Mouse (Mus musculus) layer of hippocampus, adult 2 months (tissue): ENCODE measurements around the gene Vps11. TPM values are rescaled to one million over a fixed set of nuclear protein-coding genes. Genes with fewer than 3 reads are reported as not detected.
"Not testable (repeated sequence)": the region's sequence is repeated elsewhere in the genome, so short reads cannot be mapped to it uniquely, and the experiment has no call there.

Experiments
- DNase-seq, 2 experiments: peaks; one replicate each; pipeline ENCODE4 v3.0.0; 2022; ENCODE audit warnings: low spot score in 2 of 2
- H3K27ac ChIP-seq: fragments of 200-600 bp; 2 replicates; pipeline ENCODE4 v1.8.1; 2022
- H3K4me3 ChIP-seq: fragments of 200-600 bp; 2 replicates; pipeline ENCODE4 v1.8.1; 2022; ENCODE audit warnings: mild to moderate bottlenecking
- CTCF ChIP-seq: fragments of 200-600 bp; conservative IDR thresholded peaks from 2 replicates; pipeline ENCODE4 v1.8.1; 2022; ENCODE audit warnings: antibody characterized with exemption, mild to moderate bottlenecking, moderate library complexity
- total RNA-seq, 2 experiments: library from RNA; stranded (reverse); gene quantifications; 2 replicates each; pipeline ENCODE4 v1.2.3; 2021

Gene Vps11
- total RNA-seq, 2 experiments from 2014 or later, result 54.7 to 55.7 TPM

DNA sequence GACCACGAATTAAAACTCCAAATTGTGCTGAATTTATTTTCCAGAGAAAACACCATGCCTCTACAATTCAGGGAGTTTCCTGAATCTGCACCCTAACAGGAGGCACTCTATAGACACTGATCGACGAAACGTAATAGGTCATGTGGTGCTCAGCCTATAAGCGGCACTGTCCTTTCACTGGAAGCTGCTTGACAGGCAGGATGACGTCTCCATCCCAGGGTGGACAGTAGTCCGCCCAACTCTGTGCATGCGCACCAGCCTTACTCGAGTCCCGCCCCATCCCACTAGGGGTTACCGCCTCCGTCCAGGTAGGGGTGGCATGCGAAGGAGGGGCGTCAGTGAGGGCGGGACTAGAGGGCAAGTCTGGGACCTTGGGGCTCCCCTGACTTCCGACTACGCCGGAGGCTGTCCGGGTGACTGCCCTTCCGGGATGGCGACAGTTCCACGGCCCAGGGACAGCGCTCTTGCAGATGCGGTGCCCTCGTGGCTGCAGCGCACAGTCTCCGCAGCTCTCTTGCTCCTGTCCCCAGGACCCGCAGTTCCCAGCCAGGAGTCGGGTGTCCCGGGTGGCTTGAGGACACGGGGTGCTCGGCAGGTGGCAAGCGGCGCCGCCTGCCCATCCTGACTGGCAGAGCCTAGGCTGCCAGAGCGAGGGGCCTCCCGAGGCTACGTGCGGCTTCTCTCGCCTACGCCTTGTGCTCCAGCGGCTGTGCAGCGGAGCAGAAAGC is 35.4 kb upstream of the Vps11 start, which contains the start of gene Slc37a4:
Slc37a4 (plus strand) TSS at position 169 of the 728 bp plus-strand sequence.
- TF ChIP-seq CTCF, result peak; percentile 35

DNA sequence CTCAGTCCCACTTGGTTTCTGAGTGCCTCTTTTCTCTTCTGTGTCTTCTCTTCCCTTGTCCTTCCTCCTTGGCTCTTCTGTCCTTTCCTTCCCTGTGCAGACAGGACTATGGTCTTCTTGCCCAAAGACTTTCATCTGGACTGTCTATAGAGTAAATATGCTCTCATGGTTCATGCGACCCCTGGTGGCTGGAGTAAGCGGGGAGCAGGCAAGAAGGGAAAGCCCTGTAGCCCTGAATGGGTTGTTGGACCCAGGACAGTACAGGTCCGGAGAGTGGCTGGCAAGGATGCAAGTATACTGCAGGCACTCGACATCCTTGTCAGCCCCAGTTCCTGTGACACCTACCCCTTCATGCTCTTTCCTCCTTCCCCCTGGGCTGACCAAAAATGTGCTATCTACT is 30.0 kb upstream of the Vps11 start:
- no peak overlapping the region for H3K27ac ChIP-seq
- DNase-seq, result peak in 1 of 2 experiments; percentile 76
- peak; percentile 90 for TF ChIP-seq CTCF
- H3K4me3 ChIP-seq, result no peak overlapping the region

More for the DNA sequence above, 35.4 kb upstream of the Vps11 start, which contains the start of gene Slc37a4:
- DNase-seq, result peak; percentile 82 to 93
- Histone ChIP-seq H3K27ac (peak within 1 kb of the TSS; percentile 95), H3K4me3 (peak within 1 kb of the TSS; percentile 69)

DNA sequence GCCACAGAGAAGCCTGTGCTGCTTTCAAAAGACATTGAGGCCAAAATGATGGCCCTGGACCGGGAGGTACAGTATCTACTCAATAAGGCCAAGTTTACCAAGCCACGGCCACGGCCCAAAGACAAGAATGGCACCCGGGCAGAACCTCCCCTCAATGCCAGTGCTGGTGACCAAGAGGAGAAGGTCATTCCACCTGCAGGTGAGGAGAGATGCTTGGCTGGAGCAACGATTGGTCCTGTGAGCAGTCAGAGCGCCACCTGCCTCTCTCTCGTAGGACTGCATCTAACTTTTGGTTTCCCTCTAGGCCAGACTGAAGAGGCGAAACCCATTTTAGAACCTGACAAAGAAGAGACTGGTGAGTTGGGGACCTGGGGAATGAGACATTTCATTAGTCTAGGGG is 27.8 kb upstream of the Vps11 start:
- DNase-seq, result peak in 1 of 2 experiments; percentile 44
- no peak overlapping the region for H3K27ac ChIP-seq

DNA sequence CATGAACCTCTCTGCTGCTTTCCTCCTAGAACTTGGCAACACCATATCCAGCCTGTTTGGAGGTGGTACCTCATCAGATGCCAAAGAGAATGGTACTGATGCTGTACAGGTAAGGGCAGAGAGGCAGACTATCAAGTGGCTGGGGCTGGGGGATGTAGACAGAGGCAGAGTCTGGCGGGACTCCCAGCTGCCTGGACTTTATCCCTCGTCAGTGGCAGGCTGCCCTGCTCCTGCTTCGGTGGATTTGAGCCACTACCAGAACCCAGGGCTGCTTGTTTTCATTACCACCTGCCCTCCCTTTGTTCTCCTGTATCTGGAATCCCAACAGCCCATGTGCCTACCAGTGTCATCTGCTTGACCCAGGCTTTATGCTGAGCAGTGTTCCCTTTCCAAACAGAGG is 25.8 kb upstream of the Vps11 start:
- no peak overlapping the region for H3K27ac ChIP-seq
- no peak overlapping the region for H3K4me3 ChIP-seq
- no peak for TF ChIP-seq CTCF

More for the DNA sequence above, 27.8 kb upstream of the Vps11 start:
- peak; percentile 87 for TF ChIP-seq CTCF
- no peak overlapping the region for H3K4me3 ChIP-seq

DNA sequence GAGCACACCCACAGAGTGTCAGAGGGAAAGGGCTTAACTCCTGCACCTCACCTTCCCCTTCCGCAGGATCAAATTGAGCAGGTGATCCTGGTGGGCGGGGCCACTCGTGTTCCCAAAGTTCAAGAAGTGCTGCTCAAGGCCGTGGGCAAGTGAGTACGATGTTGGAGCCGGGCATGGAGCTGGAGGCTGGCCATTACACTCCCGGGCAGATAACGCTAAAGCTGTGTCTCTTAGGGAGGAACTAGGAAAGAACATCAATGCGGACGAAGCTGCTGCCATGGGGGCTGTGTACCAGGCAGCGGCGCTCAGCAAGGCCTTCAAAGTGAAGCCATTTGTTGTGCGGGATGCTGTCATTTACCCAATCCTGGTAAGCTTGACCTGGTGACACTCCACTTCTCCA is 23.1 kb upstream of the Vps11 start:
- TF ChIP-seq CTCF, result no peak
- DNase-seq, result no peak
- Histone ChIP-seq H3K4me3 (no peak overlapping the region), H3K27ac (no peak overlapping the region)

More for the DNA sequence above, 25.8 kb upstream of the Vps11 start:
- no peak for DNase-seq

DNA sequence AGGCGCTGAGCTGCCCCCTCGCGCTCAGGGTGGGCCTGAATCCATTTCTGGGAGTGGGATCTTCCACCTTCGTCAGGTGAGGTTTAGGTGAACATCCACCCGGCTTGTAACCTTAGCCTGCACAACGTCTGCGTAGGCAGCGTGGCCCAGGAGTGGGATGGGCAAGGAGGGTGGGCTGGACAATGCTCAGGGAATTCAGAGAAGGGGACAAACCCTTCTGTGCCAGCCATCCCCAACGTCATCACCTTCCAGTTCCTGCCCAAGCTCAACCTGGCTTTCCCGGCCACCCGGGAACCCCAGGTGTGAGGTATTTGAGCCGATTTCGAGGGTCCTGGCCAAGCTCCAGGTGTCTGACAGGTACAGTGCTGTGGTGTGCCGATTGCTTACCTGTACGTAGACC is 18.4 kb upstream of the Vps11 start:
- Histone ChIP-seq H3K27ac (peak overlapping the region; percentile 91), H3K4me3 (peak overlapping the region; percentile 75)
- DNase-seq, result no peak
- TF ChIP-seq CTCF, result no peak

DNA sequence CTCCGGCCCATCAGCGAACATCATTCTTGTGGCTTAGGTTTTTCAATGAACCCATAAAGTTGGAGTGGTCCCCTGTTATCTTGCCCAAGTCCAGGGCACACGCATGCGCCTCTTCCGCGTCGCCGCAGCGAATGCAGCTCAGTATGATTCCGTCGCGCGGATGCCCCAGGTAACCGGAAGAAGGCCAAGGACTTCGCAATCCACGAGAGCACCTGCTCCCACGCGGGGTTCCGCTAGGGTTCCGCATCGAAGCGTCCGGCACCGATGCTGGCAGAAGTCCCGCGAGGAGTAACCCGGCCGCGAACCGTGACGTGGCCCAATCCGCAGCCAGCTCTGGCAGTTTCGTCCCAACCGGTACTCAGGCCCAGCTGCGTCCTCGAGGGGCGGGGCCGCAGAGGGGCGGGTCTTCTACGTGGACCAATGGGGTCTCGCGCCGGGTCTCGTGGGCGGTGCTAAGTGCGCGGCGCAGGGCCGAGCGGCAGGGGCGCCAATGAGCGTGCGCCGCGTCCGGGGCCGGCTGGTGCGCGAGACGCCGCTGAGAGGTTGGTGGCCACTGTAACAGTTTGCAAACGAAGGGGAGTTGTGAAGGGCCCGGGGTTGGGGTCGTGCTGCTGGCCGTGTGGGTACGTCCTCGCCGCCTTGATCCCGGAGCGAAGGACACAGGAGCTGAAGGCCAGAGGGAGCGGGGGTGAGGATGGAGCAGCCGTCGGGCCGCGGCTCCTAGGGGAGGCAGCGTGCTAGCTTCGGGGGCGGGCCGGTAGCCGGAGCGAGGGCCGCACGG is 17.8 kb upstream of the Vps11 start, which contains the start of gene Hyou1:
Hyou1 (plus strand) TSS at position 437 of the 781 bp plus-strand sequence.
- peak; percentile 99 for DNase-seq
- TF ChIP-seq CTCF, result peak; percentile 80
- Histone ChIP-seq H3K4me3 (peak within 1 kb of the TSS; percentile 75), H3K27ac (peak within 1 kb of the TSS; percentile 91)

DNA sequence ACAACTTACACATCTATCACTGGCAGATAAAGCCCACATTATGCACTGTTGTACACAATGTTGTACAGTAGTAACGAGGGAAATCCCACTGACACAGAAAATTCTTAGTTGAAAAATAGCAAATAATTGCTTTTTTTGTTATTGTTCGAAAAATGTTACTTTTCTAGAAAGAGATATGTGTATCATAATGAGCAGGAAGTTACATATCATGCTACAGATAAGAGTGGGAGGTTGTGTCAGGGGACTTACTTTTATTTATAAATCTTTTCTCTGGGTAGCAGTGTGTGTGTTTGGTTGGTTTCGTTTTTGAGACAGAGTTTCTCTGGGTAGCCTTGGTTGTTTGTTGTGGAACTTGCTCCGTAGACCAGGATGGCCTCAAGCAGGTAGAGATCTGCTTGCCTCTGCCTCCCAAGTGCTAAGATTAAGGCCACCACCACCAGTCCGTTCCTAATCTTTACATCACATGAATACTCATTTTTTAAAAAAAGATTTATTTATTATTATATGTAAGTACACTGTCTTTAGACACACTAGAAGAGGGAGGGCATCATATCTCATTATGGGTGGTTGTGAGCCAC is 16.8 kb upstream of the Vps11 start:
- DNase-seq, result no peak
- no peak for TF ChIP-seq CTCF
- peak overlapping the region; percentile 91 for H3K27ac ChIP-seq
- peak overlapping the region; percentile 75 for H3K4me3 ChIP-seq

DNA sequence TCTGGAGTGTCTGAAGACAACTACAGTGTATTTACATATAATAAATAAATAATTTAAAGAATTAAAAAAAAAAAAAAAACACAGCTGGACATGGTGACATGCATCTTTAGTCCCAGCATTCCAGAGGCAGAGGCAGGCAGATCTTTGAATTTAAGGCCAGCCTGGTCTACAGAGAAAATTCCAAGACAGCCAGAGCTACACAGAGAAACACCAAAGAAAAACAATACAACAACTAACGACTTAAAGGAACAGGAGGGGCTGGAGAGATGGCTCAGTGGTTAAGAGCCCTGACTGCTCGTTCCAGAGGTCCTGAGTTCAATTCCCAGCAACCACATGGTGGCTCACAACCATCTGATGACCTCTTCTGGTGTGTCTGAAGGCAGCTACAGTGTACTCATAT is 15.9 kb upstream of the Vps11 start:
- not testable (repeated sequence) for H3K27ac ChIP-seq, H3K4me3 ChIP-seq, DNase-seq

DNA sequence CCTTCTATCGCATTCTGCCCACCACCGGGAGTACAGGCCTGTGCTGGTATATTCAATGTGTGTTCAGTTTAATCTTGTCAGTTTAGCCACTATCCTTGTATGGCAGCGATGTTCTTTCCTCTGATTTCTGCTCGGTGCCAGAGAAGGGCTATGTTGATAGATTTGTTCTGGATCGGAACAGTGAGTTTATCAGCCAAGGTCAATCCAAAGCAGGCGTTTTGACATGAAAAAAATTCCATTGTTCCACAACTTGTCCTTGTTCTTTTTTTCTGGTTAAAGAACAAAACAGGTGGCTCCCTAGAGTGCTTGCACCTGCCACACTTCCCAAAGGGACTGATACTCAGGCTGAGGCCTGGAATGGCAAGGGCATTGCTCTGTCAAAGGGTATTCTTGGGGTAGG is 14.7 kb upstream of the Vps11 start:
- DNase-seq, result no peak
- Histone ChIP-seq H3K4me3 (no peak overlapping the region), H3K27ac (no peak overlapping the region)
- no peak for TF ChIP-seq CTCF

DNA sequence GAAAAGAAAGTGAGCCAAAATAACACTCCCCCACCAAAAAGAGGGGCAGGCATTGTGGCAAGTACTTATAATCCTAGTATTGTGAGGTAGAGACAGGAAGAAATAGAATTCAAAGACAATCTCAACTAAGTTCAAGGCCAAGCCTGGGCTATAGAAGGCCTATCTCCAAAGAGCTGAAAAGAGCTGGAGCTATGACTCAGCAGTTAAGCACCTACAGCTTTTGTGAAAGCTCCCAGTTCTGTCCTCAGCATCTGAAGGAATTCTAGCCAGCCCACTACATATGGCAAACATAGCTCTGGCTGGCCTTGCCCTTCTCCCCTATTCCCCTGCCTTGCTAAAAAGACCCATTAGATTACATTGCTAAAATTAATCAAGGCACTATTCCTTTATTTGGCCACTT is 11.9 kb upstream of the Vps11 start:
- no peak for TF ChIP-seq CTCF
- Histone ChIP-seq H3K27ac (no peak overlapping the region), H3K4me3 (no peak overlapping the region)
- no peak for DNase-seq

DNA sequence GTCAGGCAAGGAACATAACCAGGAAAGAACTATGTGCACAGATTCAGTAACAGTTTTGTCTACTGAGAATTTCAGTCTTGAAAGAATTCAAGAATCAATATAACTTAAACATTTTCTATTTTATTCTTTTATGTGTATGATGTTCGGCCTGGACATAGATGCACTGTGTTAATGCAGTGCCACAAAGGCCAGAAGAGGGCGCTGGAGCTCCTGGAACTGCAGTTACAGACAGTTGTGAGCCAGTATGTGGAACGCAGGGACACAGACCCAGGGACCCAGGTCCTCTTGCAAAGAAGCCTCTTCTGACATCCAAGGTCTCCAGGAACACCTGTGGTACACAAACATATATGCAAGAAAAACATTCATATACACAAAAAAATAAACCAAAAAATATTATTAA is 3.0 kb upstream of the Vps11 start:
- no peak overlapping the region for H3K4me3 ChIP-seq
- peak; percentile 70 for TF ChIP-seq CTCF
- DNase-seq, result no peak
- no peak overlapping the region for H3K27ac ChIP-seq

DNA sequence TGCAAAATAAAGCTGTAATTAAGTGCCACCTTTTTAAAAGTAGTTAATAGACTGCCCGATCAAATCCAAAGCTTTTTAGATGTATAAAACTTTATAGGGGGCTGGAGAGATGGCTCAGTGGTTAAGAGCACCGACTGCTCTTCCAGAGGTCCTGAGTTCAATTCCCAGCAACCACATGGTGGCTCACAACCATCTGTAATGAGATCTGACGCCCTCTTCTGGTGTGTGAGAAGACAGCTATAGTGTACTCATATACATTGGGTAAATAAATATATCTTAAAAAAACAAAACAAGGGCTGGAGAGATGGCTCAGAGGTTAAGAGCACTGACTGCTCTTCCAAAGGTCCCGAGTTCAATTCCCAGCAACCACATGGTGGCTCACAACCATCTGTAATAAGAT is 461 bp upstream of the Vps11 start:
- Histone ChIP-seq H3K27ac (peak overlapping the region; percentile 94), H3K4me3 (peak overlapping the region; percentile 98)
- DNase-seq, result not testable (repeated sequence)
- TF ChIP-seq CTCF, result peak; percentile 17; the same call in 1 of the 2 replicates
